Mouse (Mus musculus) midbrain, postnatal 0 days (tissue): Measurements from ENCODE around the gene Hnrnpl. TPM values are rescaled to one million over a fixed set of nuclear protein-coding genes. Genes with fewer than 3 reads are reported as not detected.

Experiments
- ATAC-seq: fragments of 200-750 bp; cut with Nextera tagmentation; 2 replicates; pipeline ENCODE4 v1.8.0; 2017; ENCODE audit warnings: moderate number of reproducible peaks, mild to moderate bottlenecking, moderate TSS enrichment, moderate library complexity; ENCODE audit not compliant: low FRiP score
- DNase-seq: peaks from one replicate; pipeline ENCODE4 v3.0.0-alpha.2; 2015; ENCODE audit warnings: low spot score
- H3K27ac ChIP-seq: fragments of 300-500 bp; sonication (generic); 2 replicates; pipeline ENCODE4 v1.5.1; 2014; ENCODE audit warnings: low read depth, mild to moderate bottlenecking, low read length, mixed read lengths
- H3K27me3 ChIP-seq: fragments of 300-500 bp; sonication (generic); 2 replicates; pipeline ENCODE4 v1.6.1; 2014; ENCODE audit warnings: low read length, control low read depth, mixed read lengths; ENCODE audit not compliant: insufficient read depth
- H3K36me3 ChIP-seq: fragments of 300-500 bp; sonication (generic); 2 replicates; pipeline ENCODE4 v1.6.1; 2014; ENCODE audit warnings: low read length, control low read depth, mixed read lengths; ENCODE audit not compliant: insufficient read depth
- H3K4me1 ChIP-seq: fragments of 300-500 bp; sonication (generic); 2 replicates; pipeline ENCODE4 v1.6.1; 2014; ENCODE audit warnings: mild to moderate bottlenecking, control low read depth, antibody characterized with exemption, low read length, mixed read lengths; ENCODE audit not compliant: insufficient read depth
- H3K4me2 ChIP-seq: fragments of 300-500 bp; sonication (generic); 2 replicates; pipeline ENCODE4 v1.6.1; 2014; ENCODE audit warnings: low read depth, mild to moderate bottlenecking, low read length, mixed read lengths; ENCODE audit not compliant: poor library complexity, severe bottlenecking
- H3K4me3 ChIP-seq: fragments of 300-500 bp; sonication (generic); 2 replicates; pipeline ENCODE4 v1.5.1; 2014; ENCODE audit warnings: low read depth, mild to moderate bottlenecking, low read length, moderate library complexity
- H3K9ac ChIP-seq: fragments of 300-500 bp; sonication (generic); replicated peaks from 2 replicates; pipeline ENCODE4 v1.6.1; 2014; ENCODE audit warnings: mild to moderate bottlenecking, low read length, moderate library complexity, mixed read lengths; ENCODE audit not compliant: poor library complexity, severe bottlenecking
- H3K9me3 ChIP-seq: fragments of 300-500 bp; sonication (generic); 2 replicates; pipeline ENCODE4 v1.6.1; 2016; ENCODE audit warnings: low read length, control low read depth
- CTCF ChIP-seq: IDR thresholded peaks from 2 replicates; pipeline ENCODE4 v1.5.1; 2016; ENCODE audit warnings: antibody characterized with exemption, mild to moderate bottlenecking
- WGBS: fragments of 180-500 bp; shearing (Covaris S2); extraction: QIAGEN DNeasy Blood & Tissue Kit; methylation state at CpG from one replicate; pipeline ENCODE4 v1.1.7; 2014; 5-methylcytosine and 5-hydroxymethylcytosine counted together
- polyA plus RNA-seq: library from polyadenylated mRNA; unstranded; fragments of >200 nt; fragmentation: Nextera tagmentation; extraction: Ambion mirVana; gene quantifications from 2 replicates; pipeline ENCODE4 v1.2.1, GENCODE M21; 2015
- total RNA-seq: library from RNA; depleted of rRNA; stranded (reverse); fragments of >200 nt; gene quantifications from 2 replicates; pipeline ENCODE4 v1.2.3, GENCODE M21; 2014

The Hnrnpl gene
- total and polyA plus RNA-seq, 2 experiments from 2014 or later: 175 to 265 TPM

GRCm38 (mm10) chr7:28824941-28825685, 16.8 kb downstream of the Hnrnpl start, which contains the start of gene Ech1:
Gene Ech1, plus strand, starts transcription at chr7:28825217.
- Histone ChIP-seq H3K9ac (peak within 1 kb of the TSS; percentile 66), H3K4me1 (peaks cover 6% of the 10 kb centered on the region; the same call in 1 of the 2 replicates), H3K36me3 (peaks cover 26% of the 10 kb centered on the region), H3K27ac (peak within 1 kb of the TSS; percentile 75), H3K4me2 (peak within 1 kb of the TSS; percentile 51), H3K4me3 (peak within 1 kb of the TSS; percentile 46), H3K27me3 (no peaks in the 10 kb centered on the region), H3K9me3 (no peaks in the 10 kb centered on the region)
- WGBS: 2% methylated on average over 33 of the region's 33 CpGs
- ATAC-seq (peak; percentile 87; the same call in 1 of the 2 replicates), DNase-seq (peak; percentile 95)
- no peak for TF ChIP-seq CTCF

- no peak for TF ChIP-seq CTCF
- Histone ChIP-seq H3K4me1 (peaks cover 6% of the 10 kb centered on the region; the same call in 1 of the 2 replicates), H3K4me2 (peak overlapping the region; percentile 51), H3K9me3 (no peaks in the 10 kb centered on the region), H3K27me3 (no peaks in the 10 kb centered on the region), H3K36me3 (peaks cover 26% of the 10 kb centered on the region), H3K4me3 (peak overlapping the region; percentile 46), H3K27ac (peak overlapping the region; percentile 75), H3K9ac (peak overlapping the region; percentile 66; the same call in 1 of the 2 replicates)
- DNase-seq (no peak), ATAC-seq (no peak)
- 52% methylated on average over 11 of the region's 11 CpGs for WGBS
Measured at GRCm38 (mm10) chr7:28825686-28826401, 17.5 kb downstream of the Hnrnpl start.

GRCm38 (mm10) chr7:28826402-28826772, 18.0 kb downstream of the Hnrnpl start:
- peak overlapping the region; percentile 51; the same call in 1 of the 2 replicates for H3K4me2 ChIP-seq
- no peaks in the 10 kb centered on the region for H3K27me3 ChIP-seq
- peaks cover 26% of the 10 kb centered on the region for H3K36me3 ChIP-seq
- H3K9ac ChIP-seq: no peak overlapping the region
- 94% methylated on average over 7 of the region's 7 CpGs for WGBS
- no peaks in the 10 kb centered on the region for H3K9me3 ChIP-seq
- H3K4me1 ChIP-seq: peaks cover 6% of the 10 kb centered on the region; the same call in 1 of the 2 replicates
- TF ChIP-seq CTCF: no peak
- no peak overlapping the region for H3K4me3 ChIP-seq
- H3K27ac ChIP-seq: 0 out of 2 replicates have a peak overlapping the region, but pooled peaks have one; percentile 75
- ATAC-seq (no peak), DNase-seq (no peak)

- H3K4me3 ChIP-seq: no peak overlapping the region
- H3K9ac ChIP-seq: no peak overlapping the region
- no peak overlapping the region for H3K4me2 ChIP-seq
- H3K36me3 ChIP-seq: peaks cover 27% of the 10 kb centered on the region
- H3K4me1 ChIP-seq: peaks cover 6% of the 10 kb centered on the region; the same call in 1 of the 2 replicates
- WGBS: 54% methylated on average over 3 of the region's 3 CpGs
- DNase-seq (peak; percentile 51), ATAC-seq (no peak)
- no peak for TF ChIP-seq CTCF
- H3K27me3 ChIP-seq: no peaks in the 10 kb centered on the region
- no peak overlapping the region for H3K27ac ChIP-seq
- H3K9me3 ChIP-seq: no peaks in the 10 kb centered on the region
Measured at GRCm38 (mm10) chr7:28827338-28827737, 19.0 kb downstream of the Hnrnpl start.

GRCm38 (mm10) chr7:28829821-28830220, 21.5 kb downstream of the Hnrnpl start:
- no peak overlapping the region for H3K4me2 ChIP-seq
- H3K27me3 ChIP-seq: no peaks in the 10 kb centered on the region
- no peak for ATAC-seq
- no peak overlapping the region for H3K4me3 ChIP-seq
- TF ChIP-seq CTCF: no peak
- no peak overlapping the region for H3K27ac ChIP-seq
- 95% methylated on average over 8 of the region's 8 CpGs for WGBS
- H3K4me1 ChIP-seq: peaks cover 6% of the 10 kb centered on the region; the same call in 1 of the 2 replicates
- H3K9me3 ChIP-seq: no peaks in the 10 kb centered on the region
- peaks cover 25% of the 10 kb centered on the region for H3K36me3 ChIP-seq
- DNase-seq: no peak
- H3K9ac ChIP-seq: no peak overlapping the region
